Mouse (Mus musculus) CD4-positive helper T cell, adult 2 months (primary cell): ENCODE results near the gene Haus8.
"Not testable (repeated sequence)": the region's sequence is repeated elsewhere in the genome, so short reads cannot be mapped to it uniquely, and the experiment has no call there.

Source experiments
- DNase-seq: peaks from one replicate; pipeline ENCODE4 v3.0.0-alpha.2; 2012; ENCODE audit warnings: low read depth, missing footprints, low spot score

Haus8 gene

DNA sequence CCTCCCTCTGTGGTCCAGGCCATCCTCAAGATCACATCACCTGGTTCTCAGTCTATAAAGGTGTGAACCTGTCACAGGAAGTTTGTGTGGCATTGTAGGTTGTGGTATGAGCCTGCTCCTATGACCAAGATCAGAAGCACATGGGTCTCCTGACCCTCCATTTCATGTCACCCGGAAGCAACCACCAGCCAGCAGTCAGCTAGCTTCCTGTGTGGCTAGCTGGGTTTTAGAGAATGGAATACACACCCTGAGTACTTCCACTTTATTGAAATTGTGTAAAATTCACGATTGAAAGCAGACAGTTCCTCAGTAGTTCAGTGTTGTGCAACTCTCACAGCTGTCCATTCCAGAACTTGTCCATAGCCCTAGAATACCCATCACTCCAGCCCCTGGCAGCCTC is 13.5 kb upstream of the Haus8 start:
- DNase-seq: peak; percentile 68

DNA sequence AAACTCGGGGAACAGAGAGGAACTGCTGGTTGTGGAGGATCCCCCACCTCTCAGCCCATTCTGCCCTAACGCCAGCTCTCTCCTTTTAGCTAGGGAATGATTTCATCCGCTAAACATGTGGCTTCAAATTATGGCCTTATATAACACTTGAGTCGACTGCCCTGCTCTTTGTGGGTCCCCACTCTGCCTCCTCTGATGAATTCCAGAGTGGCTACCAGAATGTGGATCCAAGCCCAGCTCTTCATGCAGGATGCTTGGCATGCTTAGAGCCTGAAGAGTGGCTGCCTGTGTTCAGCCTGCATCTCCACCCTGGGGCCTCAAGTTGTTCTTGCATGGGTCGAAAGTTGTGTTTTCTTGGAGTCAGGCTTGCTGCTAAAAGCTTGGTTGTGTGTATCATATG is 9.9 kb upstream of the Haus8 start:
- DNase-seq: no peak

- DNase-seq: not testable (repeated sequence)
Observed at GRCm38 (mm10) chr8:71281731-71282130, 9.0 kb upstream of the Haus8 start.

- DNase-seq: not testable (repeated sequence)
Observed at GRCm38 (mm10) chr8:71279409-71279808, 6.7 kb upstream of the Haus8 start.

DNA sequence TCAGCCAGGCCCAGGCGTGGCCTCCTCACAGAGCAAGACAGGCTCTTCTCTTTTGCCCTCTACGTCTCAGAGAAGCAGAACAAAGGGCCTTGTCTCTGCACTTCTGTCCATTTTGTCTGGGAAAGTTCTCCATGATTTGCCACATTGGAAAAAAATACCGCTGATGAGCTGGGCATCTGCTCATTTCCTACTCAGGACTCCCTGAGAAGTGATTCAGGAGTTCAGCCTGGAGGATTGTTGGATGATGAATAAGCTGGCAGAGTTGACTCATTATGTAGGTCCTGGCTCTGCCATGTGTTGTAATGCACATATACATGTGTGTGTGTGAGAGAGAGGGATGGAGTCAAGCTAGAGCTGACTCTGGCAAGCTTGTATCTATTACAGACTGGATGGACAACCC is 3.4 kb upstream of the Haus8 start:
- no peak for DNase-seq

DNA sequence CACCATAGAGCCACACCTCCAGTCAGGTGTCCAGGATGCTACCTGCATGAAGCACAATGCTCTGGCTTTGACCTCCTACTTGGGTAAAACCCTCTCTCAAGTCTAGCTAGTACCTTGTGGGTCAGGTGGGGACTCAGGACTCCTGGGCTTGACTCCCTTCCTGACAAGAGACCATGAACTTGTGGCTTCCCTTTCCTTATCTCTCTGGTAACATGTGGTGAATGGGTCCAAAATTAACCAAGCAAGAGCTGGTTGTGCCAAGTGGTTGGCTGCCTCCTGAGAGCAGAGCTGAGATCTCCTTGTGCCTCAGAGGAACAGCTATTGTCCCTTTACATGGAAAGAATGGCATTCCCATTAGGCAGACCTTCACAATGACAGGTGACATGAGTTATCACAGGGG is 1.7 kb upstream of the Haus8 start:
- no peak for DNase-seq

DNA sequence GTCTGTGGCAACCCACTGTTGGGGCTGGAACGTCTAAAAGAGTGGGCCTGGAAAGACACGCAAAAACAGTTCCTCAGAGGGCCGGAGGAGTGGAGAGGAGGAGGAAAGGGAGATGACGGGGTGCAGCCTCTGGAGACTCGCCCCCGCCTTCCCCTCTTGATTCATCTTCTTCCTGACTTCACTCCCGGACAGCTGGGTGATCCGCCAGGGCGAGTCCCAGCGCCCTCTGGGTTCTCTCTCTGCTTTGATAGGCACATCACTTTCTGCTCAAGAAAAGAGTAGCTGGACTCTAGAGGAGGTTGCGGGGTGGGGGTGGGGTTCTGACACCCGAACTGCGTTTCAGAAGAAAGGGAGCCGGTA is 397 bp upstream of the Haus8 start:
- peak; percentile 74 for DNase-seq

- no peak for DNase-seq
Observed at GRCm38 (mm10) chr8:71271630-71272029, 1.1 kb downstream of the Haus8 start.

DNA sequence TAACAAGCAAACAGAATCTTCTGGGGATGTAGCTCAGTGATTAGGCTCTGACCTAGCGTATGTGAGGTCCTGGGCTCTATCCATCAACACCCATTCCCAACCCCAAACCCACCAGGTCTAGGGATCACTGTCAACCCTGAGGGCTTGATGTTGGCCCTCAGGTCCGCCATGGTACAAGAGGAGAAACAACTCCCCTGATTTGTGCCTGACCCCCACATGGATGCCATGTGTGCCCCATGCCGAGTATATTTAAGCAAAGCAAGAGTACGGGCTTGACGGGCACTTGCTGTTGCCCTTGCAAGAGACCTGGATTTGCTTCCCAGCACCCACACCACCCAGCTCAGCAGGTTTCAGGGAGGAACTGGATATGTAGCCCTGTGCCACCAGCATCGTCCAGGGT is 4.4 kb downstream of the Haus8 start:
- not testable (repeated sequence) for DNase-seq

DNA sequence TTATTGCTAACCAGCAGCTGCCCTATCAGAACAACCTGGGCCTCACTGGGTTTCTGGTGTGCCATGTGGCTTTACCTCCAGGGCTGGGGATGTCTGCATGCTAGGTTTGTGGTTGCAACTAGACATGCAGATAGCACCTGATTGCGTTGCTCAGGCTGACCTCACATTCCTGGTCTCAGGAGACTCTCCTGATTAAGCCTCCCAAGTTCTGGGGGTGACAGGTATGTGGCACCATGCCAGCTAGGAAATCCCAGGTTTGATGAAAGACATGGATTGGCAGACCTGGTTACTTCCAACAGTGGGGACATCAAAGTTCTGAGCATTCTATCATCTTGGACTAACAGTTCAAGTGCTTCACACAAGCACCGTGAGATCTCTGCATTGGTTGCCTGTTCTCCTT is 5.0 kb downstream of the Haus8 start:
- no peak for DNase-seq

DNA sequence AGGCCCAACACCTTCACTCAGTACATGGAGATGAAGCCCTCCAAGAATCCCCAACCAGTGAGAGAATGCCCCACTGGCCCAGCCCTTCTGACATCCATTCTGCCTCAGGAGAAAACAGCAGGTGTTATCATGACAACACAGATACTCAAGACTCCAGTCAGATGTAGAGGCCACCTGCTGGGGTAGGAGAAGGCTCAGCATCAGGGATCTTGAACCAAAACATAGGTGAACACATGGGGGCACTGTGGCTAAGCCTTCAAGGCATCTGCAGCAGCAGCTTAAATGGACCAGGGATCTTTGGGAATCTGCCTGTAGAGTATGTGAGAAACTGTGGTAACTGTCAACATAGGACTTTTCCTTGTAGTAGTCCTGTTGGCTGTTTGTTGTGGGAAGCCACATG is 11.5 kb downstream of the Haus8 start:
- DNase-seq: no peak

DNA sequence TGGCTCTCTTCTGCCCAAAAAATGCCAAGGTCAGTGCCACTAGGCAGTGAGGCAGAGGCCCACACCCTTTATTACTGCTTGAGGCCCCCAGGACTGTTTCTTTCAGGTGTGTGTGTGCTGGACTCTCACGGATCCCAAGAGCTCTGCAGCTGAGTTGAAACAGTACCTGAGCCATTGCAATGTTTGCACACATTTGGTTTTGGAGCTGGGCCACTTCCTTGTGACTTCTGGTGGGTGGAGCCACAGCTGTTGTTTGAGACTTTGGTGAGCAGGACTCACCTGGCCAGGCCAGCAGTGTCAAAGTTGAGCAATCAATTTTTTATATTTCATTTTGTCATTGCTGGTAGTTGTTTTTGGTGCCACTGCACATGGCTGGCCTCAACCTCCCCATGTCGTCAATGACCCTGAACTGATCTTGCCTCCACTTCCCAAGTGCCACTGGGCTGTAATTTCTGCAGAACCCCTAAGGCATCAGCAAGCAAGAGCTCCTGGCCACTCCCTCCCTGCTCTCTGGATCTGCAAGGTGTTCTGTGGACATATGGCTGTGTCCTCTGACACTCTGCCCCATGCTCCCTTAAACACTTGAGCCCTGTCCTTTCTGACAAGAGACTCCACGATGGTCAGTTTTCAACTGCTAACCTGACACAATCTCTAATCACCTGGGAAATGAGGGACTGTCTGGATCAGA is 16.0 kb downstream of the Haus8 start:
- DNase-seq: no peak

- DNase-seq: no peak
Observed at GRCm38 (mm10) chr8:71248203-71248602, 24.5 kb downstream of the Haus8 start.

DNA sequence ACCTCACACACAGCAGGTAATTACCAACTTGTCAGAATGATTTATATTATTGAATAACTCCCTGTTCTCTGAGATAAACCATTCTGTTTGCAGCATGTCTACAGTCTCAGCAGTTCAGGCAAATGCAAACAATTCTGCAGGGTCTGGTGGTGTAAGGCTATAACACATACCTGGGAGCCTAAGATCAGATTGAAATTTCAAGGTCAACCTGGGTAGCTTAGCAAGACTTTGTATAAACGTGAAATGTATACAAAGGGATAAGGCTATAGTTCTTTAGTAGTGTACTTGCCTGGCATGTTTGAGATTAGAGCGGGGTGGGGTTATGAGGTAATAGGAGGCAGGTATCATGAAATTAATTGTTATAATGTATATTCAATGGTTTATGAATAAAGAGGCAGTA is 30.0 kb downstream of the Haus8 start:
- no peak for DNase-seq

DNA sequence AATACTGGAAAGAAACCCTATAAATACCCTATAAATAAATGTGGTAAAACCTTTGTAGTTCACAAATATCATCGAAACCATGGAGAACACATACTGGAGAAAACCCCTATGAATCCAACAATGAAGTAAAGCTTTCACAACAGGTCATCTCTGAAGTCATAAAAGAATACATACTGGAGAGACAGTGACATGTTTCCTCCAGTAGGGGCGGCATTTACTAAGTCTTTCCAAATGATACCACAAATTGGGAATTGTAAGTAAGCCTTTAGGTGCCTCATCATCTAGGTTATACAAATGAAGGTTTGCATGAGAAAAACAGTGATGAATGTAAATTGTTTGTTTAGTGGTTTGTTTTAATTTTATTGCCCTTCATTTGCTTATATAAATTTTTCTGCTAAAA is 48.2 kb downstream of the Haus8 start:
- peak; percentile 42 for DNase-seq

- DNase-seq: not testable (repeated sequence)
Observed at GRCm38 (mm10) chr8:71214266-71214665, 58.5 kb downstream of the Haus8 start.

DNA sequence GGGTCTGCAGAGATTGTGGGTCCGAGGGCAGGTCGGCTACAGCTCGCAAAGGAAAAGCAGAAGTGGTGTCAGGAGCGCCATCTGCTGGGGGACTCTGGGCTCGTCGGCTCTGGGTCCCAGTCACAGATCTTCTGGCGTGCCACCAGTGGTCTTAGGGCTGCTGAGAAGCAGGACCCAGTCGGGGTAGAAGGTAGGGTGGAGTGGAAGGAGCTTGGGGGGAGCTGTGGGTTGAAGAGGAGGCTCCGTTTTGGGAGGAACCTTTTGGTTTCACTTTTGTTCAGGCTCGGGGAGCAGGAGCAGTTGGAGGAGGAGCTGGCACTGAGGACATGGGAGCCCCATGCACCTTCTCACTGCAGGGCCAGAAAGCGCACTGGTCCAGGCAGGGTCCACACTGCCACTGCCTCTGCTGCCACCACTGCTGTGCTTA is 67.2 kb downstream of the Haus8 start:
- DNase-seq: peak; percentile 42
